Mouse (Mus musculus): ENCODE results near the gene Nav2. TPM values are rescaled to one million over a fixed set of nuclear protein-coding genes. Genes with fewer than 3 reads are reported as not detected.
A peak's percentile ranks its signal among the peaks of the same experiment; 100 is the strongest.

Gene Nav2
- total and polyA plus RNA-seq, 3 experiments, result 2.0 to 2.7 TPM; not detected in 1

- no peaks in the 10 kb centered on the region for H3K9me3 ChIP-seq (replicated peaks; ENCODE audit: insufficient read depth, low read length)
- no peak for DNase-seq (ENCODE audit: low read depth, low spot score)
- no peaks in the 10 kb centered on the region for H3K79me2 ChIP-seq (ENCODE audit: control insufficient read depth, insufficient read depth, low read length, poor library complexity)
Measured at GRCm38 (mm10) chr7:49475282-49475681, 566.8 kb downstream of the Nav2 start.

GRCm38 (mm10) chr7:49476163-49476562 is 567.6 kb downstream of the Nav2 start:
- TF ChIP-seq E2F4 (IDR thresholded peaks at IDR 0.05; ENCODE audit: borderline replicate concordance, low read depth, low read length) (no peak), POLR2AphosphoS5 (IDR thresholded peaks at IDR 0.05; ENCODE audit: borderline replicate concordance, low read depth, low read length) (no peak), MAZ (IDR thresholded peaks at IDR 0.05; ENCODE audit: low read depth, low read length) (no peak), NELFE (IDR thresholded peaks at IDR 0.05; ENCODE audit: low read depth, low read length) (no peak), JUND (IDR thresholded peaks at IDR 0.05; ENCODE audit: low read depth, low read length) (no peak), MEF2A (IDR thresholded peaks at IDR 0.05; ENCODE audit: extremely low read depth, insufficient replicate concordance, low read depth, low read length, poor library complexity, severe bottlenecking) (no peak), NRF1 (IDR thresholded peaks at IDR 0.05; ENCODE audit: insufficient read depth, low read depth, low read length, poor library complexity, severe bottlenecking) (no peak)
- Histone ChIP-seq H3K79me2 (ENCODE audit: control insufficient read depth, insufficient read depth, low read length, poor library complexity) (no peaks in the 10 kb centered on the region), H3K36me3 (ENCODE audit: control insufficient read depth in 1 of 2, insufficient read depth in 2 of 2, low read length in 2 of 2) (no peaks in the 10 kb centered on the region), H3K4me3 (ENCODE audit: control insufficient read depth in 1 of 2, insufficient read depth in 1 of 2, low read depth in 2 of 2, low read length in 2 of 2) (no peak overlapping the region), H3K27me3 (ENCODE audit: control insufficient read depth in 1 of 2, insufficient read depth in 2 of 2, low read length in 2 of 2) (no peaks in the 10 kb centered on the region), H3K4me1 (ENCODE audit: control insufficient read depth in 1 of 2, insufficient read depth in 2 of 2, low read length in 2 of 2) (0 out of 4 replicates have a peak, but pooled peaks cover 0 to 3% of the 10 kb centered on the region in 2 experiments), H3K9me3 (replicated peaks; ENCODE audit: insufficient read depth, low read length) (no peaks in the 10 kb centered on the region), H3K27ac (ENCODE audit: control insufficient read depth, low read depth, low read length) (no peak overlapping the region), H3K9ac (ENCODE audit: control insufficient read depth, low read depth, low read length, poor library complexity, severe bottlenecking) (no peak overlapping the region)
- peak; percentile 11 for DNase-seq (ENCODE audit: low read depth, low spot score)

More at GRCm38 (mm10) chr7:49475282-49475681, 566.8 kb downstream of the Nav2 start:
- H3K4me1 ChIP-seq (ENCODE audit: control insufficient read depth in 1 of 2, insufficient read depth in 2 of 2, low read length in 2 of 2), result 0 out of 4 replicates have a peak, but pooled peaks cover 0 to 3% of the 10 kb centered on the region in 2 experiments
- no peak for TF ChIP-seq HCFC1 (IDR thresholded peaks at IDR 0.05; ENCODE audit: low read depth, low read length)
- no peak for TF ChIP-seq NRF1 (IDR thresholded peaks at IDR 0.05; ENCODE audit: insufficient read depth, low read depth, low read length, poor library complexity, severe bottlenecking)
- no peak for TF ChIP-seq MAFK (IDR thresholded peaks at IDR 0.05; ENCODE audit: borderline replicate concordance, low read depth, low read length)
- no peak for TF ChIP-seq TCF12 (IDR thresholded peaks at IDR 0.05; ENCODE audit: low read depth, low read length)
- no peak for TF ChIP-seq GABPA (IDR thresholded peaks at IDR 0.05; ENCODE audit: low read depth, low read length)
- no peak for TF ChIP-seq ELF1 (IDR thresholded peaks at IDR 0.05; ENCODE audit: low read depth, low read length)
- no peaks in the 10 kb centered on the region for H3K36me3 ChIP-seq (ENCODE audit: control insufficient read depth in 1 of 2, insufficient read depth in 2 of 2, low read length in 2 of 2)
- no peaks in the 10 kb centered on the region for H3K27me3 ChIP-seq (ENCODE audit: control insufficient read depth in 1 of 2, insufficient read depth in 2 of 2, low read length in 2 of 2)
- no peak overlapping the region for H3K27ac ChIP-seq (ENCODE audit: control insufficient read depth, low read depth, low read length)
- H3K9ac ChIP-seq (ENCODE audit: control insufficient read depth, low read depth, low read length, poor library complexity, severe bottlenecking), result no peak overlapping the region
- no peak overlapping the region for H3K4me3 ChIP-seq (ENCODE audit: control insufficient read depth in 1 of 2, insufficient read depth in 1 of 2, low read depth in 2 of 2, low read length in 2 of 2)

GRCm38 (mm10) chr7:49476666-49477065 is 568.1 kb downstream of the Nav2 start:
- Histone ChIP-seq H3K4me3 (ENCODE audit: control insufficient read depth in 1 of 2, insufficient read depth in 1 of 2, low read depth in 2 of 2, low read length in 2 of 2) (no peak overlapping the region), H3K9ac (ENCODE audit: control insufficient read depth, low read depth, low read length, poor library complexity, severe bottlenecking) (no peak overlapping the region), H3K36me3 (ENCODE audit: control insufficient read depth in 1 of 2, insufficient read depth in 2 of 2, low read length in 2 of 2) (no peaks in the 10 kb centered on the region), H3K79me2 (ENCODE audit: control insufficient read depth, insufficient read depth, low read length, poor library complexity) (no peaks in the 10 kb centered on the region), H3K4me1 (ENCODE audit: control insufficient read depth in 1 of 2, insufficient read depth in 2 of 2, low read length in 2 of 2) (0 out of 4 replicates have a peak, but pooled peaks cover 0 to 3% of the 10 kb centered on the region in 2 experiments), H3K9me3 (replicated peaks; ENCODE audit: insufficient read depth, low read length) (no peaks in the 10 kb centered on the region), H3K27ac (ENCODE audit: control insufficient read depth, low read depth, low read length) (no peak overlapping the region), H3K27me3 (ENCODE audit: control insufficient read depth in 1 of 2, insufficient read depth in 2 of 2, low read length in 2 of 2) (no peaks in the 10 kb centered on the region)
- TF ChIP-seq CTCF (IDR thresholded peaks at IDR 0.05 in 2 of 3, conservative IDR thresholded peaks at IDR 0.05 in 1 of 3; ENCODE audit: control insufficient read depth in 1 of 3, insufficient read depth in 1 of 3, low read depth in 2 of 3, low read length in 3 of 3, poor library complexity in 1 of 3, severe bottlenecking in 1 of 3) (peak; percentile 25 to 58 (median 52); a peak in 4 of 6 replicates), BHLHE40 (IDR thresholded peaks at IDR 0.05; ENCODE audit: borderline replicate concordance, low read depth, low read length) (no peak), SMC3 (IDR thresholded peaks at IDR 0.05; ENCODE audit: low read depth, low read length) (peak; percentile 36), POLR2AphosphoS5 (IDR thresholded peaks at IDR 0.05; ENCODE audit: borderline replicate concordance, low read depth, low read length) (no peak), TAL1 (IDR thresholded peaks at IDR 0.05; ENCODE audit: low read length) (no peak), CHD2 (IDR thresholded peaks at IDR 0.05; ENCODE audit: low read length) (no peak), ZMIZ1 (IDR thresholded peaks at IDR 0.05; ENCODE audit: low read depth, low read length) (no peak)
- DNase-seq (ENCODE audit: low read depth, low spot score), result peak; percentile 32

All from MEL (cell line).